Comparison of ENCODE assay signal across 8 mouse cellular contexts in the genomic region with DNA sequence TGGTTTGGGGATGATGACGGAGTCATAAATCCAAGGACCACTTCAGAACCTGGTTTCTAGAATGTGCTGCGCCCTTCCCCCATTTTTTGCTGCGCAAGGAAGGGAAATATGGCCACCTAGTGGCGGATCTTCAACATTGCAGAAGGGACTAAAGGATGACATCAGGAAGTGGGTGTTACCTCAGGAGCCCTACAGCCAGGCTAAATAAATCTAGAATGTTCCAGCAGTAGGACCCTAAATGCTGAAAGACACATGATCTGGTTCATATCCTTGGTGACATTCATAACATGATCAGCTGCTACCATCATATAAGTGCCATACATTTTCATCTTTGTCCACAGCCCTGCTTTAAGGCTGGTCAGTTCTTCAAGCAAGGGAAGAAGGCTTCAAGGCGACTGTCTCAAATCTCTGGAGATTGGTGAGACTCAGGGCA. TPM values are rescaled to one million over a fixed set of nuclear protein-coding genes. Genes with fewer than 3 reads are reported as not detected.
DNase-seq lines count a peak whose midpoint lies in the region; ATAC-seq and TF ChIP-seq lines count a peak whose summit lies in the region.
"Not testable (repeated sequence)": the region's sequence is repeated elsewhere in the genome, so short reads cannot be mapped to it uniquely, and the experiment has no call there.

Bhlhb9 (plus strand) TSS at position 383 of the 433 bp plus-strand sequence.

- H3K9me3 ChIP-seq in E14TG2a.4 (ENCODE audit: low read length); forebrain, embryonic 10.5 days; heart, embryonic 15.5 days (replicated peaks); kidney, postnatal 0 days (replicated peaks; ENCODE audit: low read length); stomach, embryonic 16.5 days (replicated peaks; ENCODE audit: control insufficient read depth, low read length): not testable (repeated sequence)

- not testable (repeated sequence) for H3K79me2 ChIP-seq in liver, adult 2 months (ENCODE audit: control insufficient read depth, insufficient read depth, low read length)

- H3K4me3 ChIP-seq in E14TG2a.4 (replicated peaks; ENCODE audit: low read length): peak within 1 kb of the TSS; percentile 83
- H3K4me3 ChIP-seq in forebrain, embryonic 10.5 days: peak within 1 kb of the TSS; percentile 64
- peak within 1 kb of the TSS; percentile 61 for H3K4me3 ChIP-seq in heart, embryonic 15.5 days
- H3K4me3 ChIP-seq in kidney, postnatal 0 days (replicated peaks; ENCODE audit: low read depth, low read length): peak within 1 kb of the TSS; percentile 47
- peak within 1 kb of the TSS; percentile 50; the same call in 1 of the 2 replicates for H3K4me3 ChIP-seq in liver, adult 2 months (ENCODE audit: insufficient read depth, low read depth, low read length)
- peak within 1 kb of the TSS; percentile 57 for H3K4me3 ChIP-seq in stomach, embryonic 16.5 days (replicated peaks; ENCODE audit: low read length)

- TF ChIP-seq POLR2A in liver, adult 2 months (IDR thresholded peaks at IDR 0.05; ENCODE audit: extremely low read depth, insufficient read depth, low read length): not testable (repeated sequence)

- H3K27me3 ChIP-seq in E14TG2a.4 (ENCODE audit: insufficient read depth, low read length); heart, embryonic 15.5 days; kidney, postnatal 0 days (ENCODE audit: insufficient read depth, low read length); liver, adult 2 months (ENCODE audit: control insufficient read depth, insufficient read depth, low read length); stomach, embryonic 16.5 days (ENCODE audit: control insufficient read depth, insufficient read depth, low read length): not testable (repeated sequence)
- peaks cover 28% of the 10 kb centered on the region for H3K27me3 ChIP-seq in forebrain, embryonic 10.5 days (ENCODE audit: poor library complexity, severe bottlenecking)

- DNase-seq in c-Kit-positive CD71-positive TER-119-negative erythroid progenitor cells, embryonic 14.5 days (ENCODE audit: low read depth): peak; percentile 29
- peak; percentile 14 for DNase-seq in forebrain, embryonic 10.5 days (ENCODE audit: extremely low spot score, low spot score)
- DNase-seq in kidney, postnatal 0 days (ENCODE audit: low spot score): peak; percentile 62
- peak; percentile 25 for DNase-seq in liver, adult 2 months (ENCODE audit: extremely low read depth, low read depth, low spot score)

- ATAC-seq in heart, embryonic 15.5 days (replicated peaks; ENCODE audit: insufficient number of reproducible peaks, insufficient read depth, low FRiP score, low read depth); stomach, embryonic 16.5 days (ENCODE audit: insufficient read depth, low FRiP score): not testable (repeated sequence)
- ATAC-seq in kidney, postnatal 0 days (replicated peaks; ENCODE audit: low FRiP score, low read depth): 0 out of 2 replicates have a peak, but pooled peaks have one; percentile 15
- peak; percentile 63 for ATAC-seq in monocyte, adult 5-6 weeks (replicated peaks; ENCODE audit: insufficient number of reproducible peaks, low FRiP score, low TSS enrichment, poor library complexity, severe bottlenecking)

- H3K4me1 ChIP-seq in E14TG2a.4 (replicated peaks; ENCODE audit: low read depth, low read length); forebrain, embryonic 10.5 days; heart, embryonic 15.5 days (replicated peaks); kidney, postnatal 0 days (replicated peaks; ENCODE audit: insufficient read depth, low read length); liver, adult 2 months (ENCODE audit: control insufficient read depth, insufficient read depth, low read length); stomach, embryonic 16.5 days (ENCODE audit: control insufficient read depth, insufficient read depth, low read length): not testable (repeated sequence)

- peak within 1 kb of the TSS; percentile 82 for H3K27ac ChIP-seq in forebrain, embryonic 10.5 days
- H3K27ac ChIP-seq in heart, embryonic 15.5 days: peak within 1 kb of the TSS; percentile 34; the same call in 1 of the 2 replicates
- not testable (repeated sequence) for H3K27ac ChIP-seq in kidney, postnatal 0 days; liver, adult 2 months (replicated peaks; ENCODE audit: insufficient read depth, low read depth, low read length); stomach, embryonic 16.5 days (ENCODE audit: low read length)

- H3K4me2 ChIP-seq in heart, embryonic 15.5 days: peak within 1 kb of the TSS; percentile 71
- peak within 1 kb of the TSS; percentile 64 for H3K4me2 ChIP-seq in kidney, postnatal 0 days (ENCODE audit: low read length)
- peak within 1 kb of the TSS; percentile 62 for H3K4me2 ChIP-seq in stomach, embryonic 16.5 days (ENCODE audit: low read depth, low read length)

- peak; percentile 13; the same call in 1 of the 2 replicates for TF ChIP-seq CTCF in E14TG2a.4 (conservative IDR thresholded peaks at IDR 0.05; ENCODE audit: low read length)
- peak; percentile 70 for TF ChIP-seq CTCF in kidney, postnatal 0 days (IDR thresholded peaks at IDR 0.05; ENCODE audit: low read depth)
- TF ChIP-seq CTCF in liver, adult 2 months (IDR thresholded peaks at IDR 0.05; ENCODE audit: low read depth, low read length): peak; percentile 5; the same call in 1 of the 2 replicates

- 35% methylated on average over 4 of the region's 5 CpGs for WGBS in forebrain, embryonic 10.5 days
- 10% methylated on average over 3 of the region's 5 CpGs for WGBS in heart, embryonic 15.5 days
- WGBS in kidney, postnatal 0 days: 19% methylated on average over 3 of the region's 5 CpGs
- WGBS in liver, adult 2 months: 3% methylated on average over 2 of the region's 5 CpGs
- 0% methylated on average over 3 of the region's 5 CpGs for WGBS in stomach, embryonic 16.5 days

- H3K36me3 ChIP-seq in E14TG2a.4 (ENCODE audit: insufficient read depth, low read length): peaks cover 40% of the 10 kb centered on the region
- H3K36me3 ChIP-seq in forebrain, embryonic 10.5 days (replicated peaks): peaks cover 35% of the 10 kb centered on the region
- not testable (repeated sequence) for H3K36me3 ChIP-seq in heart, embryonic 15.5 days; kidney, postnatal 0 days (ENCODE audit: insufficient read depth, low read length); liver, adult 2 months (ENCODE audit: control insufficient read depth, insufficient read depth, low read length); stomach, embryonic 16.5 days (ENCODE audit: control insufficient read depth, insufficient read depth, low read length)

- peak within 1 kb of the TSS; percentile 65 for H3K9ac ChIP-seq in heart, embryonic 15.5 days
- H3K9ac ChIP-seq in kidney, postnatal 0 days (ENCODE audit: low read depth, low read length): peak within 1 kb of the TSS; percentile 53
- H3K9ac ChIP-seq in liver, adult 2 months (ENCODE audit: low read depth, low read length): not testable (repeated sequence)
- peak within 1 kb of the TSS; percentile 72 for H3K9ac ChIP-seq in stomach, embryonic 16.5 days (ENCODE audit: low read length)

RNA-seq across cellular contexts. Expression of gene Bhlhb9, which starts in this region (rescaled TPM):
- 49.3 and 52.8 TPM in 2 replicates for polyA plus RNA-seq in forebrain, embryonic 10.5 days (2016; fragmentation: Nextera tagmentation; extraction: Ambion mirVana)
- 62.3 and 62.8 TPM in 2 replicates for polyA plus RNA-seq in heart, embryonic 15.5 days (2015; fragmentation: Nextera tagmentation; extraction: Ambion mirVana)
- 36.9 and 39.1 TPM in 2 replicates for polyA plus RNA-seq in kidney, postnatal 0 days (2015; fragmentation: Nextera tagmentation; extraction: Ambion mirVana)
- total RNA-seq in liver, adult 2 months (2014; rRNA removed): 2.7 and 4.1 TPM in 2 replicates
- polyA plus RNA-seq in liver, adult 2 months (2012; rRNA removed): 0.41 and 1.5 TPM in 2 replicates
- total RNA-seq in monocyte, adult 5-6 weeks (2017): 3.0 to 4.0 TPM (median 3.3 TPM) in 3 replicates
- polyA plus RNA-seq in stomach, embryonic 16.5 days (2015; fragmentation: Nextera tagmentation; extraction: Ambion mirVana): 34.9 and 37.4 TPM in 2 replicates

Comparison
In these comparisons a context has a peak if more than half of its experiments do, and no peak if none do; other contexts are left out.
1. RNA of gene Bhlhb9 (polyA plus RNA-seq): 62.3 to 62.8 TPM in heart, embryonic 15.5 days, 49.3 to 52.8 TPM in forebrain, embryonic 10.5 days, 34.9 to 37.4 TPM in stomach, embryonic 16.5 days and 36.9 to 39.1 TPM in kidney, postnatal 0 days; 0.41 to 1.5 TPM in liver, adult 2 months; every median in the first group is over 10 times any median in the second.
2. CTCF ChIP-seq: peak in every context shown above with its lines; median percentile 70 in kidney, postnatal 0 days; 13 in E14TG2a.4; 5 in liver, adult 2 months.
3. Peak in every context shown above with its lines, with median percentiles within 50 percentile points of each other: H3K4me3 ChIP-seq, DNase-seq and H3K4me2 ChIP-seq.